Mouse (Mus musculus) adipose tissue, adult 10 weeks (tissue): ENCODE data around the gene Nat8f7. TPM values are rescaled to one million over a fixed set of nuclear protein-coding genes. Genes with fewer than 3 reads are reported as not detected.

Experiments
- polyA plus RNA-seq: library from polyadenylated mRNA; stranded (reverse); fragments of 350-450 nt; fragmentation: Illumina TruSeq; extraction: RNeasy Lipid Tissue Mini Kit (QIAGEN cat#74804); gene quantifications from one replicate; pipeline ENCODE4 v1.2.3, GENCODE M21; 2014; ENCODE audit warnings: low read depth, low replicate concordance

Nat8f7 gene
- not detected for polyA plus RNA-seq

GRCm38 (mm10) chr6:85713105-85713504, at the start of gene Nat8f7:
Gene Nat8f7 (minus strand): TSS chr6:85713205.

Other genes starting within 250 kb of the Nat8f7 start
- 0.06 TPM for gene Fbxo41, start 210.2 kb downstream of the Nat8f7 start, polyA plus RNA-seq
- gene Egr4, start 199.6 kb downstream of the Nat8f7 start, polyA plus RNA-seq, result not detected
- gene Alms1, start 125.7 kb downstream of the Nat8f7 start, polyA plus RNA-seq, result 2.1 TPM
- 0.27 TPM for gene Nat8f3, start 52.5 kb upstream of the Nat8f7 start, polyA plus RNA-seq
- not detected for gene Nat8f6, start 107.7 kb upstream of the Nat8f7 start, polyA plus RNA-seq
- gene Nat8f5, start 107.8 kb upstream of the Nat8f7 start, polyA plus RNA-seq, result not detected
- 0.57 TPM for gene Nat8, start 118.9 kb upstream of the Nat8f7 start, polyA plus RNA-seq
- gene Nat8f2, start 156.0 kb upstream of the Nat8f7 start, polyA plus RNA-seq, result 0.24 TPM
- gene Nat8f4, start 191.7 kb upstream of the Nat8f7 start, polyA plus RNA-seq, result 5.7 TPM
- 21.5 TPM for gene Tprkb, start 198.7 kb upstream of the Nat8f7 start, polyA plus RNA-seq
- gene Nat8f1, start 202.5 kb upstream of the Nat8f7 start, polyA plus RNA-seq, result 14.0 TPM
- 61.4 TPM for gene Dusp11, start 248.5 kb upstream of the Nat8f7 start, polyA plus RNA-seq